Mouse (Mus musculus): Measurements from ENCODE around the gene Actr6.
A peak's percentile ranks its signal among the peaks of the same experiment; 100 is the strongest.

Gene Actr6

GRCm38 (mm10) chr10:89732001-89732794 lies at the start of gene Actr6:
Gene Actr6, minus strand, starts transcription at chr10:89732295.
- DNase-seq (ENCODE audit: low read depth, low spot score) = peak; percentile 95

GRCm38 (mm10) chr10:89776029-89776428 lies 43.9 kb upstream of the Actr6 start:
- DNase-seq (ENCODE audit: low read depth, low spot score) = no peak

- no peak for DNase-seq (ENCODE audit: low read depth, low spot score)
Measured at GRCm38 (mm10) chr10:89771894-89772293, 39.8 kb upstream of the Actr6 start.

GRCm38 (mm10) chr10:89769096-89769495 lies 37.0 kb upstream of the Actr6 start:
- no peak for DNase-seq (ENCODE audit: low read depth, low spot score)

GRCm38 (mm10) chr10:89768352-89769020 lies 36.4 kb upstream of the Actr6 start:
- no peak for DNase-seq (ENCODE audit: low read depth, low spot score)

DNA sequence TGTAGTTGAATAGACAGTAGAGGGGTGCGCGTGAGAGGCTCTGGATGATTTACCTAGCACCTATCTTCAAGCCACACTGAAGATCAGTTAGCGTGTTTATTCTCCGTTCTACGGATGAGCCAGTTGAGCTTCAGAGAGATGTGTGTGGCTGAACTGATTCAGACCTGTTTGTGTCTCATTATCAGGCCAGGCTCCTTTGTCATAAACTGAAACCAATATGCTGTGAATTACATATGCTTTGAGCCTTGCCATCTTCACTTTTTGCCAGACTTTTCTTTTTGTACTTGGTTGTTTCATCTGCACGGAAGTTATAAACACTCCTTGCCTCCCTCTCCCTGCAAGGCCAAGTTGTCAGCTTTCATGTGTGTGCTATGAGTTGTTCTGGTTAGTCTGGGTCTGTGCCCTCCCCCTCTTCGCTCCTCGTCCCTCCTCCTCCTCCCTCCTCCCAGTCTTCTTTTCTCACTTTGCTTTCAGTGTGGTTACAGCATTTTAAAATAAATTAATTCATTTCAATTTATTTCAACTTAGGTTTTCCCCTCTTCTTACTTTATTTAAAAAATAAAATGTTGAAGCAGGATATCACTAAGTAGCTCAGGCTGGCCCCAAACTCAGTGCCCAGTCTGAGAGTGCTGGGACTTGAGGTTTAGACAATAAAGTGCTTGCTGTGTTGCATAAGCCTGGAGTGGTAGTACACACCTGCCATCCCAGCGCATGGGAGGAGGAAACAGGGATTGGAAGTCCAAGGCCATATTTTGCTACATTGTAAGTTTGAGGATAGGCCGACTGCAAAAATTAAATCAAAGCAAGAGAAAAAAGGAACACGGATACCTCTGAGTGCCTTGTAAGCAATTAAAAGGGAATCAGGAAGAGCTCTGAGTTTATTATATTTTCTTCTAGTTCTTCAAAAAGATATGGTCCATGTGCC lies 34.0 kb upstream of the Actr6 start:
- no peak for DNase-seq (ENCODE audit: low read depth, low spot score)

DNA sequence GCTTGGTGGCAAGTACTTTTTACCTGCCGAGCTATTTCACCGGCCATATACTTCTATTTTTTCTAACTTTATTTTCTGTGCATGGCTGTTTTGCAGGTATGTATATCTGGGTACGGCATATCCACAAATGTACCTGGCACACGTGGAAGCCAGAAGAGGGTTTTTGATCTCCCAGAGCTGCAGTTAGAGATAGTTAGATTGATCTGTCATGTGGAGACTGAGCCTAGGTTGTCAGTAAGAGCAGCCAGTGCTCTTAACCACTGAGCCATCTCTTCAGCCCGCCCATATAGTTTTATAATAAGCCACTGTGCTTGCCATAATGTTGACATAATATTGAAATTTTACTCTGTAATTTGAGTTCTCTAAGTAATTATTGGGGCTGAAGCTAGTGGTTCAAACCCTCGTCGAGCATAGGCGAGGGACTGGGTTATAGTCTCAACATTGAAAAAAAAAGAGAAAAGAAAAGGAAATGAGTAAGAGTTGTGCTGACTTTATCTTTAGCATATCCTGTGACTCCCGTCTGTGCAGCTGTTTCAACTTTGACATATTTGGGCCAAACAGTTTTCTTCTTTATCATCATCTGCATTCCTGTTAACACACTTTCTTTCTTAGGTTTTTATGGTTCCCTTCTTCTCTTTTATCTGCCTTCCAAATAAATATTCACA lies 32.5 kb upstream of the Actr6 start:
- no peak for DNase-seq (ENCODE audit: low read depth, low spot score)

DNA sequence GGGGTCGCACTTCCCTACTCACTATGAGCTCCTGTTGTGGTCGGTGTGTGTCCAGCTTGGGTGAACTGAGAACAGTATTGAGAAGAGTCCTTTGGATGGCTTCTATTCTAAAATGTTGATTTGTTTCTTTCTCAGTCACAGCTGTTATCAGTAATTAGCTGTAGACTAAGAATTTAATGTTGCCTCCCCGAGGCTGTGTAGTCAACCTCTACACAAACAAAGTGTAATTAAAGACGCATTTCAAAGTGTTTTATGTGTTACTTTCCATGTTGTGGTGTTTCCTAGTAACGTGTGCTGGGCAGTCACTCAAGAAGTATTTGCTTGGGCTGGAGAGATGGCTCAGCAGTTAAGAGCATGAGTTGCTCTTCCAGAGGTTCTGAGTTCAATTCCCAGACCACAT lies 28.7 kb upstream of the Actr6 start:
- no peak for DNase-seq (ENCODE audit: low read depth, low spot score)

GRCm38 (mm10) chr10:89755231-89755630 lies 23.1 kb upstream of the Actr6 start:
- DNase-seq (ENCODE audit: low read depth, low spot score) = no peak

GRCm38 (mm10) chr10:89751069-89751468 lies 19.0 kb upstream of the Actr6 start:
- DNase-seq (ENCODE audit: low read depth, low spot score) = no peak

- no peak for DNase-seq (ENCODE audit: low read depth, low spot score)
Measured at GRCm38 (mm10) chr10:89748619-89749018, 16.5 kb upstream of the Actr6 start.

DNA sequence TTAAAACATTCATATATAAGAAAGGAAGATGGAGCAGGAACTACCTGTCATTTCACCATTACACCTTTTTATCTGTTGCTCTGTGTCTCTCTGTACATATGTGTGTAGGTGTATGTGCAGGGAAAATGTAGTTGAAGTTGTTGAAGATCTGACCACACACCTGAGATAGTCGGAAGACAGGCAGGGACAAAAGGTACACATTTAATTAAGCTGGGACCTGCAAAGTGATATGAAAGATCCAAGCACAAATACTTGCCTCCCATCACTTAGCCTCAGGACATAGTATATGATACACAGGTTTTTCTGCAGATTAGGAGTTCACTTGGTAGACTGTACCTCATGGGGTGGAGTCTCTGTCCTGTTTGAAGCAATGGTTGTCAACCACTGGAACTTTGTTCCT lies 15.8 kb upstream of the Actr6 start:
- no peak for DNase-seq (ENCODE audit: low read depth, low spot score)

- DNase-seq (ENCODE audit: low read depth, low spot score) = no peak
Measured at GRCm38 (mm10) chr10:89747221-89747905, 15.3 kb upstream of the Actr6 start.

GRCm38 (mm10) chr10:89746581-89746980 lies 14.5 kb upstream of the Actr6 start:
- DNase-seq (ENCODE audit: low read depth, low spot score) = no peak

DNA sequence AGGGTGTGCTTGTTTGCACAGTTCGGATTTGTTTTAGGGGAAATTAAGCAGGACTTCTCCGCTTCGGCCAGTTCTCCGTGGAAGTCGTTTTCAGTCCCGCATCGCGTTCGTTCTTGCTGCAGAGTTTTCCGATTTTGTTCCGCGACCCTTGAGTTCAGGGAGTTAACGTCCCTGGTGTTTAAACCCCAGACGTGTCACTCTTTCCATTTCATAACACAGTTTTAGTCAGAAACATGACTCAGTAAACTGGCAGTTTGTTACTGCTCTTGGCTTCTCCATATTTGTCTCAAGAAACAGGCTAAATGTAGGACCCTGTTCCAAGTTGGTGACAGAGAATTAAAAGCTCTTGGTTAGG lies 13.5 kb upstream of the Actr6 start:
- peak; percentile 28 for DNase-seq (ENCODE audit: low read depth, low spot score)

DNA sequence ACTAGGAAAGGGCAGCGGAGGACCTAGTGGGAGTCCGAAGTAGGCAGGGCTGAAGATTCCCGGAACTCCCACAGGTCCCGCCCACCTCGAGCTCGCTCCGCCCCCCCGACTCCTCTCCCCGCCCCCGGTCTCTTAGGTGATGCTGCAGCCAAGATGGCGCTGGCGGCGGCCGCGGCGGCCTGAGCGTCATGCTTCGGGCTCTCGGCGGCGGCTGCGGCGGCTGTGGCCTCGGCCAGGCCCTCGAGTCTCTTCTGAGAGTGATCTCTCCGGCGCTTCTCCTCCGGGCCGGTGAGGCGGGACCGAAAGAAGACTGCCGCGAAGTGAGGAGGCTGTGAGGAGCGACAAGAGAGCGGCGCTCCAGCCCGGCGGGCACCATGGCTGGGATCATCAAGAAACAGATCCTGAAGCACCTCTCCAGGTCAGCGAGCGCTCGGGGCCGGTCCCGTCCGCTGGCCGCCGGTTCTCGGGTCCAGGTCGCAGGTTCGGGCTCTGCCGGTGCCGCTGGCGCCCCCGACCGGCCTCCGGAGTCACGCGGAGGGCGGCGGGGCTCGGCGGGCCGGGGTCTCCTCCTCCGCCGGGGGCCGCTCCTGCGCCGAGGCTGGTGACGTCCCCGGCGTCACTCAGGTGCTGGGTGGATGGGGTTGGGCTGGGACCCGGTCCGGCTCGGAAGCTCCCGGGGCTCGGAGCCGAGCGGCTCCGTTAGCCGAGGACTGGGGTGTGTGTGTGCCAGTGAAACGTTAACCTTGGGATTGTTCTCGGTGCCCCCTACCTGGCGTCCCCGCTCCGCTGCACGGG lies 13.0 kb upstream of the Actr6 start, which contains the start of gene Uhrf1bp1l:
Gene Uhrf1bp1l (plus strand): TSS at position 121 of the 795 bp plus-strand sequence.
- DNase-seq (ENCODE audit: low read depth, low spot score) = peak; percentile 89

- no peak for DNase-seq (ENCODE audit: low read depth, low spot score)
Measured at GRCm38 (mm10) chr10:89744341-89744740, 12.2 kb upstream of the Actr6 start.

- DNase-seq (ENCODE audit: low read depth, low spot score) = no peak
Measured at GRCm38 (mm10) chr10:89743266-89743665, 11.2 kb upstream of the Actr6 start.

GRCm38 (mm10) chr10:89740995-89741394 lies 8.9 kb upstream of the Actr6 start:
- no peak for DNase-seq (ENCODE audit: low read depth, low spot score)

GRCm38 (mm10) chr10:89739703-89740102 lies 7.6 kb upstream of the Actr6 start:
- DNase-seq (ENCODE audit: low read depth, low spot score) = peak; percentile 49

Data from ES-CJ7 (cell line).